Mouse (Mus musculus): Measurements from ENCODE around the gene Gnptab.

DNA sequence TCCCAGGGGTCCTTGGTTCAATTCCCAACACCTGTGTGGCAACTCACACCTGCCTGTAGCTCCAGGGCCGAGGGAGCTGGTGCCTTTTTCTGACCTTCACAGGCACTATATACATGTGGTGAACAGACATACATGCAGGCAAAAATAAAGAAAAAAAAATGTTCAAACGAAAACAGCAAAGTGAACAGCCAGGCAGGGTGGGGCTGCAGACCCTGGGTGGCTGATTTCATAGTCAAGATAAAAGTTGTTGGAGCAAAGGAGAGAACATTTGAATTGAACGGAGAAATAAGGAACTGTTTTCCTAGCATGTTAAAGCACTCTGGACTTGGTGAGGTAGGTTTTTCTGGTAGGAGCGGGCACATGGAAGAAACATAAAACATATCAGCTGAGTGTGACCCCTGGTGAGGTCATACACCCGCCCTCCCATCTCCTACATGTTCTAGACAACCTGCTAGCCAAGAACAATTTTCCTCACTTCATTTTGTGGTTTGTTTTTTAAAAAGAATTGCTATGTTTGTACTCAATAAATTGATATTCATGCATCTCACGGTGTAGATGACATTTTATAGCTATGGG lies 19.8 kb downstream of the Gnptab start:
- TF ChIP-seq TCF12 (IDR thresholded peaks at IDR 0.05; ENCODE audit: insufficient read depth, poor library complexity, severe bottlenecking), result no peak
- no peak for TF ChIP-seq USF1 (IDR thresholded peaks at IDR 0.05; ENCODE audit: low read depth)
- no peak for TF ChIP-seq MYOG (IDR thresholded peaks at IDR 0.05; ENCODE audit: control insufficient read depth in 1 of 3, insufficient read depth in 1 of 3, insufficient read length in 2 of 3, low read depth in 2 of 3)
- TF ChIP-seq MAX (IDR thresholded peaks at IDR 0.05; ENCODE audit: low read depth), result no peak
- no peak for TF ChIP-seq POLR2A (IDR thresholded peaks at IDR 0.05; ENCODE audit: insufficient read length, low read depth)
- TF ChIP-seq E2F4 (IDR thresholded peaks at IDR 0.05; ENCODE audit: insufficient read depth), result no peak
- TF ChIP-seq MYOD1 (IDR thresholded peaks at IDR 0.05; ENCODE audit: control insufficient read depth in 1 of 3, insufficient read length in 2 of 3, low read depth in 2 of 3), result no peak

All from myocyte (in vitro differentiated cells).